Mouse (Mus musculus) liver, adult 2 months (tissue): ENCODE measurements around the gene Smg1. TPM values are rescaled to one million over a fixed set of nuclear protein-coding genes. Genes with fewer than 3 reads are reported as not detected.

ENCODE experiments used
- DNase-seq: peaks from one replicate; pipeline ENCODE4 v3.0.0-alpha.2; 2011; ENCODE audit warnings: low read depth, low spot score; ENCODE audit errors: extremely low read depth
- H3K27ac ChIP-seq: fragments of 200-500 bp; replicated peaks from 2 replicates; pipeline ENCODE4 v1.5.1; 2012; ENCODE audit warnings: low read depth, mild to moderate bottlenecking, control low read depth, inconsistent platforms, low read length; ENCODE audit not compliant: insufficient read depth
- H3K27me3 ChIP-seq: fragments of 200-500 bp; 2 replicates; pipeline ENCODE4 v1.6.1; 2012; ENCODE audit warnings: mild to moderate bottlenecking, moderate library complexity, low read length, inconsistent platforms; ENCODE audit not compliant: control insufficient read depth, insufficient read depth
- H3K36me3 ChIP-seq: fragments of 200-500 bp; 2 replicates; pipeline ENCODE4 v1.6.1; 2012; ENCODE audit warnings: low read length, inconsistent platforms; ENCODE audit not compliant: control insufficient read depth, insufficient read depth
- H3K4me1 ChIP-seq: fragments of 200-500 bp; 2 replicates; pipeline ENCODE4 v1.6.1; 2011; ENCODE audit warnings: low read length; ENCODE audit not compliant: control insufficient read depth, insufficient read depth
- H3K4me3 ChIP-seq: fragments of 200-500 bp; 2 replicates; pipeline ENCODE4 v1.5.1; 2011; ENCODE audit warnings: low read depth, mild to moderate bottlenecking, control low read depth, low read length, moderate library complexity; ENCODE audit not compliant: insufficient read depth
- H3K79me2 ChIP-seq: fragments of 200-500 bp; 2 replicates; pipeline ENCODE4 v1.6.1; 2012; ENCODE audit warnings: inconsistent platforms, mild to moderate bottlenecking, low read length, moderate library complexity; ENCODE audit not compliant: control insufficient read depth, insufficient read depth
- H3K9ac ChIP-seq: fragments of 200-500 bp; 2 replicates; pipeline ENCODE4 v1.6.1; 2012; ENCODE audit warnings: low read depth, mild to moderate bottlenecking, control low read depth, inconsistent platforms, low read length
- CTCF ChIP-seq: fragments of 200-500 bp; IDR thresholded peaks from 2 replicates; pipeline ENCODE4 v1.5.1; 2011; ENCODE audit warnings: low read depth, low read length, control low read depth
- POLR2A ChIP-seq: fragments of 200-500 bp; IDR thresholded peaks from 2 replicates; pipeline ENCODE4 v1.6.1; 2011; ENCODE audit warnings: low read length, control low read depth; ENCODE audit not compliant: insufficient read depth; ENCODE audit errors: extremely low read depth
- WGBS: fragments of 180-500 bp; shearing (Covaris S2); methylation state at CpG from one replicate; pipeline ENCODE4 v1.1.7; 2018; 5-methylcytosine and 5-hydroxymethylcytosine counted together
- polyA plus RNA-seq: library from polyadenylated mRNA; depleted of rRNA; stranded (reverse); fragments of >200 nt; gene quantifications from 2 replicates; pipeline ENCODE4 v1.2.3, GENCODE M21; 2012; rRNA removed
- total RNA-seq: library from RNA; depleted of rRNA; stranded (reverse); fragments of >200 nt; gene quantifications from 2 replicates; pipeline ENCODE4 v1.2.3, GENCODE M21; 2014; rRNA removed

Gene Smg1
- total RNA-seq (27.9 and 33.3 TPM in 2 replicates), polyA plus RNA-seq (5.5 and 5.7 TPM in 2 replicates)

- peaks cover 10% of the 10 kb centered on the region for H3K4me1 ChIP-seq
- peak; percentile 97 for DNase-seq
- H3K27ac ChIP-seq = peak within 1 kb of the TSS; percentile 89
- peaks cover 3% of the 10 kb centered on the region; the same call in 1 of the 2 replicates for H3K79me2 ChIP-seq
- H3K4me3 ChIP-seq = peak within 1 kb of the TSS; percentile 88
- WGBS = 1% methylated on average over 76 of the region's 79 CpGs
- H3K27me3 ChIP-seq = no peaks in the 10 kb centered on the region
- no peaks in the 10 kb centered on the region for H3K36me3 ChIP-seq
- TF ChIP-seq CTCF = no peak
- peak; percentile 89 for TF ChIP-seq POLR2A
- H3K9ac ChIP-seq = peak within 1 kb of the TSS; percentile 97
These were observed at the start of gene Smg1 for GRCm38 (mm10) chr7:118243453-118244385. Smg1 (minus strand) TSS chr7:118243670.

- no peaks in the 10 kb centered on the region for H3K36me3 ChIP-seq
- H3K4me1 ChIP-seq = no peaks in the 10 kb centered on the region; the same call in 1 of the 2 replicates
- H3K4me3 ChIP-seq = no peak overlapping the region
- no peak for DNase-seq
- no peaks in the 10 kb centered on the region for H3K27me3 ChIP-seq
- WGBS = 80% methylated on average over 2 of the region's 2 CpGs
- H3K9ac ChIP-seq = no peak overlapping the region
- TF ChIP-seq CTCF = no peak
- no peak for TF ChIP-seq POLR2A
- H3K27ac ChIP-seq = no peak overlapping the region
- H3K79me2 ChIP-seq = no peaks in the 10 kb centered on the region
These were observed 39.7 kb upstream of the Smg1 start for GRCm38 (mm10) chr7:118283186-118283585.

- no peaks in the 10 kb centered on the region; the same call in 1 of the 2 replicates for H3K4me1 ChIP-seq
- no peak overlapping the region for H3K9ac ChIP-seq
- H3K79me2 ChIP-seq = no peaks in the 10 kb centered on the region
- H3K27ac ChIP-seq = no peak overlapping the region
- DNase-seq = no peak
- H3K4me3 ChIP-seq = no peak overlapping the region
- H3K27me3 ChIP-seq = no peaks in the 10 kb centered on the region
- 65% methylated on average over 9 of the region's 9 CpGs for WGBS
- H3K36me3 ChIP-seq = no peaks in the 10 kb centered on the region
- TF ChIP-seq CTCF (no peak), POLR2A (no peak)
These were observed 39.1 kb upstream of the Smg1 start for GRCm38 (mm10) chr7:118282543-118282942.

- no peaks in the 10 kb centered on the region for H3K79me2 ChIP-seq
- no peak overlapping the region for H3K27ac ChIP-seq
- TF ChIP-seq POLR2A = no peak
- no peak for TF ChIP-seq CTCF
- H3K36me3 ChIP-seq = no peaks in the 10 kb centered on the region
- 70% methylated on average over 3 of the region's 3 CpGs for WGBS
- peaks cover 2% of the 10 kb centered on the region for H3K4me1 ChIP-seq
- H3K27me3 ChIP-seq = no peaks in the 10 kb centered on the region
- H3K9ac ChIP-seq = no peak overlapping the region
- H3K4me3 ChIP-seq = no peak overlapping the region
- DNase-seq = no peak
These were observed 36.1 kb upstream of the Smg1 start for GRCm38 (mm10) chr7:118279521-118279920.

GRCm38 (mm10) chr7:118277335-118277910, 34.0 kb upstream of the Smg1 start:
- 58% methylated on average over 11 of the region's 11 CpGs for WGBS
- Histone ChIP-seq H3K9ac (no peak overlapping the region), H3K36me3 (no peaks in the 10 kb centered on the region), H3K4me3 (peak overlapping the region; percentile 19; the same call in 1 of the 2 replicates), H3K27me3 (no peaks in the 10 kb centered on the region), H3K4me1 (peaks cover 2% of the 10 kb centered on the region; the same call in 1 of the 2 replicates), H3K27ac (no peak overlapping the region), H3K79me2 (no peaks in the 10 kb centered on the region)
- peak; percentile 52 for DNase-seq
- TF ChIP-seq POLR2A (no peak), CTCF (no peak)

GRCm38 (mm10) chr7:118276684-118277334, 33.3 kb upstream of the Smg1 start:
- WGBS = 84% methylated on average over 15 of the region's 15 CpGs
- H3K4me1 ChIP-seq = peaks cover 2% of the 10 kb centered on the region; the same call in 1 of the 2 replicates
- H3K27ac ChIP-seq = no peak overlapping the region
- H3K27me3 ChIP-seq = no peaks in the 10 kb centered on the region
- no peaks in the 10 kb centered on the region for H3K36me3 ChIP-seq
- no peak overlapping the region for H3K4me3 ChIP-seq
- H3K9ac ChIP-seq = no peak overlapping the region
- TF ChIP-seq CTCF (no peak), POLR2A (no peak)
- no peaks in the 10 kb centered on the region for H3K79me2 ChIP-seq
- no peak for DNase-seq
